Mouse (Mus musculus) thymus, postnatal 25 days (tissue): Measurements from ENCODE around the gene Gm11020.

ENCODE experiments used
- DNase-seq: peaks from one replicate; pipeline ENCODE4 v3.0.0; 2022

Gene Gm11020

GRCm38 (mm10) chr8:104343957-104344356 is 22.6 kb downstream of the Gm11020 start:
- DNase-seq = peak; percentile 81

- DNase-seq = no peak
These were observed 23.3 kb downstream of the Gm11020 start for GRCm38 (mm10) chr8:104344622-104345021.

GRCm38 (mm10) chr8:104346706-104347105 is 25.3 kb downstream of the Gm11020 start:
- no peak for DNase-seq

GRCm38 (mm10) chr8:104348971-104349370 is 27.6 kb downstream of the Gm11020 start:
- no peak for DNase-seq

- DNase-seq = no peak
These were observed 28.7 kb downstream of the Gm11020 start for GRCm38 (mm10) chr8:104350047-104350446.

- DNase-seq = no peak
These were observed 31.8 kb downstream of the Gm11020 start for GRCm38 (mm10) chr8:104353186-104353585.

GRCm38 (mm10) chr8:104354504-104354903 is 33.1 kb downstream of the Gm11020 start:
- no peak for DNase-seq

- DNase-seq = no peak
These were observed 37.3 kb downstream of the Gm11020 start for GRCm38 (mm10) chr8:104358637-104359036.

GRCm38 (mm10) chr8:104359778-104360456 is 38.5 kb downstream of the Gm11020 start:
- no peak for DNase-seq

- no peak for DNase-seq
These were observed 44.3 kb downstream of the Gm11020 start for GRCm38 (mm10) chr8:104365695-104366094.

- DNase-seq = no peak
These were observed 46.0 kb downstream of the Gm11020 start for GRCm38 (mm10) chr8:104367398-104367797.

GRCm38 (mm10) chr8:104369591-104369990 is 48.2 kb downstream of the Gm11020 start:
- no peak for DNase-seq

- DNase-seq = no peak
These were observed 48.7 kb downstream of the Gm11020 start for GRCm38 (mm10) chr8:104370071-104370470.

GRCm38 (mm10) chr8:104371121-104371520 is 49.8 kb downstream of the Gm11020 start:
- DNase-seq = no peak
